Mouse (Mus musculus) ES-Bruce4 (cell line): ENCODE measurements around the gene Slc5a5.

ENCODE experiments used
- CTCF ChIP-seq: IDR thresholded peaks from one replicate; pipeline ENCODE4 v1.8.1; 2011; ENCODE audit warnings: low read depth, low read length
- EP300 ChIP-seq: IDR thresholded peaks from 2 replicates; pipeline ENCODE4 v1.6.1; 2011; ENCODE audit warnings: low read depth, low read length; ENCODE audit not compliant: insufficient read depth
- POLR2A ChIP-seq: IDR thresholded peaks from one replicate; pipeline ENCODE4 v1.8.1; 2011; ENCODE audit warnings: low read length; ENCODE audit not compliant: insufficient read depth

DNA sequence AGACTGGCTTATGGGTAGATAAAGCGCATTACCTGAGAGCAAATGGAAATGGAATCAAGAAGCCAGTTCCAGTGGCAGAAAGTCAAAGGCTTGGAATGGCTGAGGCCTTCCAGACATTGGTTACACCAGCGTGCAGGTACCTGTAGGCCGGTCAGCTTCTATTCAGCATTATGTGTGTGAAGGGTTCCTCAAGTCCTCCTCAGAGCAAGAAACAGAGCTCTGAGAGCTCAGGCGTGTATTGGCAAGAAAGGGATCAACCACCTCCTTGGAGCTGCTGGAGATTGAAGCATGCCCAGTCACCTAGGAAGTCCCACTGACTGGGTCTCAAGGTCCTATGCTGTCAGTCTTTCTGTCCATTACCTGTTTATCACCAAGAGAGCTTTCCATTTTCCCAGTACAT lies 33.2 kb upstream of the Slc5a5 start:
- TF ChIP-seq EP300 (no peak), POLR2A (no peak), CTCF (no peak)
